Mouse (Mus musculus) neural tube, embryonic 13.5 days (tissue): ENCODE measurements around the gene Anp32b. TPM values are rescaled to one million over a fixed set of nuclear protein-coding genes. Genes with fewer than 3 reads are reported as not detected.

Source experiments
- ATAC-seq: fragments of 200-750 bp; cut with Nextera tagmentation; 2 replicates; pipeline ENCODE4 v1.8.0; 2017; ENCODE audit warnings: low read depth, mild to moderate bottlenecking, moderate TSS enrichment, moderate library complexity
- H3K27ac ChIP-seq: fragments of 300-500 bp; sonication (generic); replicated peaks from 2 replicates; pipeline ENCODE4 v1.5.1; 2015; ENCODE audit warnings: moderate library complexity, mild to moderate bottlenecking, inconsistent platforms
- H3K27me3 ChIP-seq: fragments of 300-500 bp; sonication (generic); 2 replicates; pipeline ENCODE4 v1.6.1; 2015; ENCODE audit warnings: mild to moderate bottlenecking, inconsistent platforms
- H3K36me3 ChIP-seq: fragments of 300-500 bp; sonication (generic); 2 replicates; pipeline ENCODE4 v1.6.1; 2015; ENCODE audit warnings: mild to moderate bottlenecking, inconsistent platforms
- H3K4me1 ChIP-seq: fragments of 300-500 bp; sonication (generic); replicated peaks from 2 replicates; pipeline ENCODE4 v1.6.1; 2015; ENCODE audit warnings: inconsistent platforms
- H3K4me2 ChIP-seq: fragments of 300-500 bp; sonication (generic); 2 replicates; pipeline ENCODE4 v1.6.1; 2015; ENCODE audit warnings: inconsistent platforms, mild to moderate bottlenecking, moderate library complexity
- H3K4me3 ChIP-seq: fragments of 300-500 bp; sonication (generic); 2 replicates; pipeline ENCODE4 v1.5.1; 2015; ENCODE audit warnings: mild to moderate bottlenecking, inconsistent platforms
- H3K9ac ChIP-seq: fragments of 300-500 bp; sonication (generic); 2 replicates; pipeline ENCODE4 v1.6.1; 2015; ENCODE audit warnings: moderate library complexity, mild to moderate bottlenecking, inconsistent platforms
- H3K9me3 ChIP-seq: fragments of 300-500 bp; sonication (generic); 2 replicates; pipeline ENCODE4 v1.6.1; 2016; ENCODE audit warnings: inconsistent platforms
- WGBS: fragments of 180-500 bp; shearing (Covaris S2); methylation state at CpG from one replicate; pipeline ENCODE4 v1.1.7; 2015; 5-methylcytosine and 5-hydroxymethylcytosine counted together
- polyA plus RNA-seq: library from polyadenylated mRNA; unstranded; fragments of >200 nt; fragmentation: Nextera tagmentation; extraction: Ambion mirVana; gene quantifications from 2 replicates; pipeline ENCODE4 v1.2.1, GENCODE M21; 2015

Anp32b gene
- polyA plus RNA-seq, 1 experiment from 2014 or later: 89.8 TPM

DNA sequence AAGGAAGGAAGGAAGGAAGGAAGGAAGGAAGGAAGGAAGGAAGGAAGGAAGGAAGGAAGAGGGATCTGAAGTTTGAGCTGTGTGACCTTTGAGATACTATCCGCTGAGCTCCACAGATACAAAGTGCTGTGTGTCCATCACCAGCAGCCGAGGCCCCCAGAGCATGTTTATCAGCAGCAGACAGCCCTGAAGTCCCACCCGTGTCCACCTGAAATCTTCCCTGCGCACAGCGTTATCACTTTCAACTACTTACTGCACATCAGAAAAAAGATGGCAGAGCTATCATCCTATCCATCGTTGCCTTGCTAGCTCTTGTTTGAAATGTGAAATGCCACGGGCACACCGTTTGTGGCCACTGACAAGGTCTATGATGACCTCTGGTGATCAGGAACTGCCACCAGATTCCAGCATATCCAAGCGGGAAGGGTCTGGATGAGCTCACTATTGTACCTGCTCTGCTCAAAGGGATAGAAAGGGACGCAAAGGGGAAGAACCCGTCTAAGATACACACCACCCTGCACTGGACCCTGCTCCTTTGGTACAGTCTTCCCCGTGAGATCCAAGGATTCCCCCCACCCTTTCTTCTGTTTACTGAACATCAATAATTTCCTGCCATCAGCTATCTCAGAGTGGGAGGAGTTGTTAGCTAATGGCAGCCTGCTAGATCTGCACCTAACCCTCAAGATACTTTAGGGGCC lies 18.2 kb upstream of the Anp32b start:
- Histone ChIP-seq H3K36me3 (no peaks in the 10 kb centered on the region), H3K9me3 (no peaks in the 10 kb centered on the region), H3K27ac (no peak overlapping the region), H3K4me2 (no peak overlapping the region), H3K27me3 (no peaks in the 10 kb centered on the region), H3K4me3 (no peak overlapping the region), H3K4me1 (0 out of 2 replicates have a peak, but pooled peaks cover 7% of the 10 kb centered on the region), H3K9ac (no peak overlapping the region)
- 87% methylated on average over 12 of the region's 12 CpGs for WGBS
- ATAC-seq: no peak

DNA sequence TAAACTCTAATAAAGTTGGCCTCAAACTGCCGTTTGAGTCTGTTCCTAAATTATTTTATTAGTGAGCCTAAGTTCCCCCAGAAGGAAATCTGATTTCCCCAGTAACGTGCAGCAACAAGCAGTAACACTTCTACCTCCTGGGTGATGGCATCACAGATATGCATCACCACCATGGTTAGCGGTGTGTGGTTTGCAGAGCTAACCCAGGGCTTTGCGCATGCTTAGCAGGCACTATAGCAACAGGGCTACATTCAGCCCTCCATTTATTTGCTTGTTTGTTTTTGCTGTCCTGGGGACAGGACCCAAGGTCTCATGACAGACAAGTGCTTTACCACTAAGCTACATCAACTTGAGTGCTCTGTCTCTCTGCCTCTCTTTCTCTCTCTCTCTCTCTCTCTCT lies 8.2 kb upstream of the Anp32b start:
- no peaks in the 10 kb centered on the region for H3K4me1 ChIP-seq
- no peak overlapping the region for H3K27ac ChIP-seq
- no peaks in the 10 kb centered on the region for H3K36me3 ChIP-seq
- no peak overlapping the region for H3K9ac ChIP-seq
- no peaks in the 10 kb centered on the region for H3K9me3 ChIP-seq
- ATAC-seq: no peak
- H3K27me3 ChIP-seq: no peaks in the 10 kb centered on the region
- 71% methylated on average over 4 of the region's 4 CpGs for WGBS
- H3K4me2 ChIP-seq: no peak overlapping the region
- no peak overlapping the region for H3K4me3 ChIP-seq

- H3K9ac ChIP-seq: no peak overlapping the region
Observed at GRCm38 (mm10) chr4:46445237-46445945, 5.3 kb upstream of the Anp32b start.

DNA sequence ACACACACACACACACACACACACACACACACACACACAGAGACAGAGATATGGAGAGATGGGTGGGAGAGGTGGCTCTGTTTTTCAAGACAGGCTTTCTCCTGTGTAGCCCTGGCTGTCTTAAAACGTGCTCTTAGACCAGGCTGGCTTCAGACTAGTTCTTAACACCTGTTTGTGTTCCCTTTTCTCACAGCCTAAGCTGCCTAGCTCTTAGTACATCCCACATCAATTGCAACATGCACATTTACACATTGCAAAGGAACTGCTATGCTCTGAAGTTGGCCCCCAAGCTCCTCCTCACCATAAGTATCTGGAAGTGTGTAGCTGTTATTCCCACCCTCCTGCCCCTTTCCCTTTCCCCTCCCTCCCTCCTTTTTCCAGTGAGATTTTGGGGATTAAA lies 3.2 kb upstream of the Anp32b start:
- Histone ChIP-seq H3K4me2 (no peak overlapping the region), H3K36me3 (no peaks in the 10 kb centered on the region), H3K9me3 (no peaks in the 10 kb centered on the region), H3K9ac (no peak overlapping the region), H3K4me3 (no peak overlapping the region), H3K4me1 (peaks cover 17% of the 10 kb centered on the region), H3K27ac (no peak overlapping the region), H3K27me3 (no peaks in the 10 kb centered on the region)
- WGBS: 53% methylated on average over 1 of the region's 1 CpGs
- ATAC-seq: no peak

More at GRCm38 (mm10) chr4:46445237-46445945, 5.3 kb upstream of the Anp32b start:
- ATAC-seq: no peak
- Histone ChIP-seq H3K27ac (no peak overlapping the region), H3K4me2 (no peak overlapping the region), H3K36me3 (no peaks in the 10 kb centered on the region), H3K4me3 (no peak overlapping the region), H3K27me3 (no peaks in the 10 kb centered on the region), H3K9me3 (no peaks in the 10 kb centered on the region), H3K4me1 (peaks cover 13% of the 10 kb centered on the region)
- WGBS: 61% methylated on average over 9 of the region's 9 CpGs

- no peaks in the 10 kb centered on the region for H3K27me3 ChIP-seq
- no peak overlapping the region for H3K9ac ChIP-seq
- WGBS: 16% methylated on average over 6 of the region's 6 CpGs
- no peaks in the 10 kb centered on the region for H3K9me3 ChIP-seq
- no peak overlapping the region for H3K27ac ChIP-seq
- no peak for ATAC-seq
- H3K36me3 ChIP-seq: no peaks in the 10 kb centered on the region
- peaks cover 30% of the 10 kb centered on the region for H3K4me1 ChIP-seq
- no peak overlapping the region for H3K4me2 ChIP-seq
- no peak overlapping the region for H3K4me3 ChIP-seq
Observed at GRCm38 (mm10) chr4:46448886-46449285, 1.8 kb upstream of the Anp32b start.

DNA sequence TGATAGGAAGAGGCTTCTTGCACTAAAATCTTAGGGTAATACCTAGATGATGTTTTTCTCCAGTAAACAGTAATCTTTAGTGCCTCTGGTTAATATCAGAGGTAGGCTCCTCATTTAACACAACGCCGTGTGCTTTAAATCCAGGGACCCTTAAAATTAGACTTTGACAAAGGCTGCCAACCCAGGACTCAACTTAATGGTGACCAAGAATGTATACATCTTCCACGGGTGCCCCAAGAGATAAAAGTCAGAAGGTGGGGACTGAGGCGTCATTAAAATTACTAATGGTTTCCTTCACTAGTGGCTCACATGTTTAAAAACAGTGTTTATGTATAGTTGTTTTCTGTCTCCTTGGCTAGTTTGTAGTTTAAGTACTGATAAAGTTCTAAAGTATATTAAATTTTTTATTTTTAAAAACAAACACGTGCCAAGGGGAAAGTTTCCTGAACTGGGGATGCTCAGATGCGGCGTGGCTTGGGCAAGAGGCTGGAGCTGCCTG lies 633 bp upstream of the Anp32b start:
- ATAC-seq: no peak
- H3K4me2 ChIP-seq: peak overlapping the region; percentile 81
- H3K27ac ChIP-seq: peak overlapping the region; percentile 97
- H3K36me3 ChIP-seq: no peaks in the 10 kb centered on the region
- H3K4me1 ChIP-seq: peaks cover 42% of the 10 kb centered on the region
- H3K9ac ChIP-seq: peak overlapping the region; percentile 98
- H3K27me3 ChIP-seq: no peaks in the 10 kb centered on the region
- 24% methylated on average over 7 of the region's 7 CpGs for WGBS
- no peaks in the 10 kb centered on the region for H3K9me3 ChIP-seq
- peak overlapping the region; percentile 82 for H3K4me3 ChIP-seq

- Histone ChIP-seq H3K9ac (peak overlapping the region; percentile 98), H3K36me3 (no peaks in the 10 kb centered on the region), H3K27me3 (no peaks in the 10 kb centered on the region)
Observed at GRCm38 (mm10) chr4:46451240-46451757, 597 bp downstream of the Anp32b start.

DNA sequence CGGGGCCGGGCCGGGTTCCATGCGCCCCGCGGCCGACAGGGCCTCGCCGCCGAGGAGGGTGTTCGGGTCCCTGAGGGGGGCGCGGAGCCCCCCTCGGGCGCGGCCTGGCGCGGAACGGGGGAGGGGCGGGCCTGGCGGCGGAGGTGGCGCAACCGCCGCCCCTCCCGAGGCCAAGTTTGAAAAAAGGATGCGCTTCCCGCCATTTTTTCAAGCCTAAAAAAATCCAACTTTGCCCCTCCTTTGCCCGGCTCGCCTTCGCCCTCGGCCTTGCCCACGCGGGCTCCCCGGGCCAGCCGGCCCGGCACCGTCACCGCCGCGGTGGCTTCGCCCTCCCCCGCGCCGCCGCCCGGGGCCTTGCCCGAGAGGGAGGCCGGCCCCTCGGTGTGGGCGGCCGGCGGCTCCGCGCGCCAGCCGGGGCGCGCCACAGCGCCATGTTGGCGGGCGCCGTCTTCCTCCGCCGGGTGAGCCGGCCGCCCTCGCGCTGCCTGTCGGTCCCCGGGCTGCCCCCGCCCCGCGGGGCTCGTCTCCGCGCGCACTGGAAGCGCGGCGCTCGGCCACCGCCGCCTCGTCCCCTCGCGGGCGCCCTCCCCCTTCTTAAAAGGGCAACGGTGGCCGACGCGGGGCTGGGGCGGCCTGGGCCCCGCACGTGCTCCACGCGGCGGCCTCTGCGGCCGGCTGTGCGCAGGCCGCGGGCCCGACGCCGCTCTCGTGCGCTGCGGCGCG lies 1.2 kb downstream of the Anp32b start:
- Histone ChIP-seq H3K27ac (peak overlapping the region; percentile 97), H3K4me2 (peak overlapping the region; percentile 81), H3K9me3 (no peaks in the 10 kb centered on the region), H3K4me1 (peaks cover 47% of the 10 kb centered on the region), H3K9ac (peak overlapping the region; percentile 98), H3K27me3 (no peaks in the 10 kb centered on the region), H3K4me3 (peak overlapping the region; percentile 82), H3K36me3 (no peaks in the 10 kb centered on the region)
- under 1% methylated on average over 69 of the region's 111 CpGs for WGBS
- ATAC-seq: peak; percentile 44

More at GRCm38 (mm10) chr4:46451240-46451757, 597 bp downstream of the Anp32b start:
- ATAC-seq: peak; percentile 76
- Histone ChIP-seq H3K4me1 (peaks cover 47% of the 10 kb centered on the region), H3K4me3 (peak overlapping the region; percentile 82), H3K4me2 (peak overlapping the region; percentile 81), H3K9me3 (no peaks in the 10 kb centered on the region), H3K27ac (peak overlapping the region; percentile 97)
- 0% methylated on average over 38 of the region's 70 CpGs for WGBS

DNA sequence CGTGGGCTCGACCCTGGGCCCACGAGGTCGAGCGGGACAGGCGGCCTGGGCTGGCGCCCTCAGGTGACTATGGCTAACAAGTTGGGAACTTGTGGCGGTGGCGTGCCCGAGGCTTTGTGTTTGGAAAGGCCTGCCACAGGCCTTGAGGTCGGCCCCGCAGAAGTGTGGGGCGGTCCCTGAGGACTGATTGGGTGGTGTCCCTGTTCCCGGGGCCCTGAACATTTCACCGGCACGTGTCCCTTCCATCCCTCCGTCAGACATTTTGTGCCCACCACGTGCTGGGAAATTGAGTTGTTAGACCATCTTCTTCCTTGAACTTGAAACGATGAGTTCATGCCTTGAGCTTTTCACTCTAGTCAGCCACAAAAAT lies 1.8 kb downstream of the Anp32b start:
- Histone ChIP-seq H3K4me3 (peak overlapping the region; percentile 82), H3K4me2 (peak overlapping the region; percentile 81), H3K9ac (peak overlapping the region; percentile 98), H3K27me3 (no peaks in the 10 kb centered on the region), H3K27ac (peak overlapping the region; percentile 97), H3K36me3 (no peaks in the 10 kb centered on the region), H3K9me3 (no peaks in the 10 kb centered on the region), H3K4me1 (peaks cover 47% of the 10 kb centered on the region)
- no peak for ATAC-seq
- WGBS: under 1% methylated on average over 19 of the region's 19 CpGs

GRCm38 (mm10) chr4:46452855-46453719 lies 2.4 kb downstream of the Anp32b start:
- peak overlapping the region; percentile 97; the same call in 1 of the 2 replicates for H3K27ac ChIP-seq
- WGBS: 31% methylated on average over 13 of the region's 13 CpGs

More at GRCm38 (mm10) chr4:46452855-46453719, 2.4 kb downstream of the Anp32b start:
- Histone ChIP-seq H3K27me3 (no peaks in the 10 kb centered on the region), H3K4me1 (peaks cover 47% of the 10 kb centered on the region), H3K9me3 (no peaks in the 10 kb centered on the region), H3K9ac (peak overlapping the region; percentile 98), H3K4me2 (peak overlapping the region; percentile 81), H3K36me3 (no peaks in the 10 kb centered on the region), H3K4me3 (peak overlapping the region; percentile 82)
- no peak for ATAC-seq
